Mouse (Mus musculus): ENCODE data around the gene 1810037I17Rik. TPM values are rescaled to one million over a fixed set of nuclear protein-coding genes. Genes with fewer than 3 reads are reported as not detected.

1810037I17Rik gene
- 385 and 409 TPM in 2 replicates for polyA plus RNA-seq (2015; fragmentation: Nextera tagmentation; extraction: Ambion mirVana)

DNA sequence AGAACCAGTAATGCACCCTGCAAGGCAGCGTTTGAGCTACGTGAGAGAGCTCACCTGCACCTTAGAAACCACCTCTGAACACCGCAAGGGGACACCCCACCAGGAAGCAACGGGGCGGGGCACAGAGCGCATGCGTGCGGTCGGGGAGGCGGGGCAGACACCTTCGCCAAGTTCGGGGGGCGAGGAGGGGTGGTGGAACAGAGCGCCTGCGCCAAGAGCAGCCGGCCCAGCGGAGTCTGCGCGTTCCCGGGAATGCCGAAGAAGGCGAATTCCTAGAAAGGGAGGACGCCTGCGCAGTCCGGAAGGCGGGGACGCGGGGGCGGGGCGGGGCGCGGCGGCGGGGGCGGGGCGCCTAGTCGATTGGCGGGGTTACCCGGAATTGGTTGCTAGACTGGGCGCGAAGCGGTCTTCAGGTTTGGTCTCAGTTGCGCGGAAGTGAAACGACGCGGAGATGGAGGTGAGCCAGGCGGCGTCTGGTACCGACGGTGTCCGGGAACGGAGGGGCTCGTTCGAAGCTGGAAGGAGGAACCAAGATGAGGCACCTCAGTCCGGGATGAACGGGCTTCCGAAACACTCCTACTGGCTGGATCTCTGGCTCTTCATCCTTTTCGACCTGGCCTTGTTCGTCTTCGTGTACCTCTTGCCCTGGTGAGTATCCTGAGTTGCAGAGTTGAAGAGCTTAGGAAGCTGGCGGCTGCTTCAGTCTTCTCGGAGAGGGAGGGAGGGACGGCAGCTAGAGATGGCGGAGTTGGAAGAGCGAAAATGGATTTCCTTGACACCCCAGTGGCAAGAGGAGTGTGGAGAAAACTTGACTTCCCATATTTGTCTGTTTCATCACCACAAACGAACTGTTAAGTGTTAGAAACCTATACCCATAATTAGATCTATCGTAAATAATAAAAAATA lies at the start of gene 1810037I17Rik:
Gene 1810037I17Rik (plus strand): TSS at position 195 of the 906 bp plus-strand sequence.
- peak within 1 kb of the TSS; percentile 68 for H3K9ac ChIP-seq (ENCODE audit: low read length)
- WGBS = 1% methylated on average over 68 of the region's 68 CpGs
- no peaks in the 10 kb centered on the region for H3K4me1 ChIP-seq (replicated peaks; ENCODE audit: control insufficient read depth, insufficient read depth)
- peaks cover 4% of the 10 kb centered on the region; the same call in 1 of the 2 replicates for H3K36me3 ChIP-seq (ENCODE audit: control insufficient read depth, insufficient read depth, low read length)
- no peaks in the 10 kb centered on the region for H3K27me3 ChIP-seq (ENCODE audit: control insufficient read depth, insufficient read depth, low read length)
- ATAC-seq (ENCODE audit: low FRiP score, low TSS enrichment) (peak; percentile 97), DNase-seq (ENCODE audit: low spot score) (peak; percentile 100)
- no peak for TF ChIP-seq EP300 (optimal IDR thresholded peaks at IDR 0.05)
- peak; percentile 68 for TF ChIP-seq CTCF (IDR thresholded peaks at IDR 0.05; ENCODE audit: low read depth)
- H3K9me3 ChIP-seq (ENCODE audit: control insufficient read depth, low read length) = no peaks in the 10 kb centered on the region
- peak within 1 kb of the TSS; percentile 60 for H3K4me3 ChIP-seq (ENCODE audit: low read depth, low read length)
- H3K4me2 ChIP-seq (replicated peaks; ENCODE audit: low read depth) = peak within 1 kb of the TSS; percentile 62
- peak within 1 kb of the TSS; percentile 92 for H3K27ac ChIP-seq (replicated peaks)

DNA sequence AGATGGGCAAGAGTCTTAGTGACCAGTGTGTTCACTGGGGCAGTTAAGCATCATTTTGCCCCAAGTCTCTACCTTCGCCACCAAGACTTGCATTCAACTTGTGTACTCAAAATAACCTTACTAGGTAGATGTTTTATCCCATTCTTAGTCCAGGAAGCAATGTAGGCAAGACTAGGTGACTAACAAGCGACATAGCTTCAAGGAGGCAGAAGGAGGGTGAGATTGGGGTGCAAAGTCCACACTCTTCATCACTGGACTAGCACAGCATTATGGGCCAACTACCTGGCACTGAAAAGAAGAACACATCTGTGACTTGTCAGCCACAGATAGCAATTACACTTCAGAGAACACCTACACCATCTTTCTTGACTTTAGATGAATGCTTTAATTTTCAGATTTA lies 47.1 kb upstream of the 1810037I17Rik start:
- DNase-seq (ENCODE audit: low spot score) (no peak), ATAC-seq (ENCODE audit: low FRiP score, low TSS enrichment) (peak; percentile 79)
- Histone ChIP-seq H3K27ac (replicated peaks) (no peak overlapping the region), H3K4me2 (replicated peaks; ENCODE audit: low read depth) (no peak overlapping the region), H3K36me3 (ENCODE audit: control insufficient read depth, insufficient read depth, low read length) (no peaks in the 10 kb centered on the region), H3K9me3 (ENCODE audit: control insufficient read depth, low read length) (no peaks in the 10 kb centered on the region), H3K4me3 (ENCODE audit: low read depth, low read length) (no peak overlapping the region), H3K9ac (ENCODE audit: low read length) (no peak overlapping the region), H3K4me1 (replicated peaks; ENCODE audit: control insufficient read depth, insufficient read depth) (no peaks in the 10 kb centered on the region), H3K27me3 (ENCODE audit: control insufficient read depth, insufficient read depth, low read length) (no peaks in the 10 kb centered on the region)
- 86% methylated on average over 2 of the region's 2 CpGs for WGBS
- TF ChIP-seq EP300 (optimal IDR thresholded peaks at IDR 0.05) (no peak), CTCF (IDR thresholded peaks at IDR 0.05; ENCODE audit: low read depth) (no peak)

DNA sequence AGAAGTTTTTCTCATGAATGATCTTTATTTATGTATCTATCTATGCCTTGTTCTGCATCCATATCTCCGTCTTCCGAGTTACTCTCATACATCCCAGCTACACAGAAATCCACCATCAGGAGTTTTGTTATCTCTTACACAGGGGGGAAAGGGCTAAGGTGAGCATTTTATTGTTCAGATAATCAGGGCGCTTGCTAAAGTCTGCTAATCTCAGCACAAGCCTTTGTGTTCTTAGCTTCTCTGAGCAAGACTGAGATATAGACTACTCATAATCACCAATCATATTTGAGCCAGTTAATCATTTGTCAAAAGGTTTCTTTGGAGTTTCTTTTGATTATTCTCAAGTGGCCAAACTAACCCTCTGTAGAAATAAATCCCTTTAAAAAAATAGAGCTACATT lies 46.5 kb upstream of the 1810037I17Rik start:
- Histone ChIP-seq H3K4me1 (replicated peaks; ENCODE audit: control insufficient read depth, insufficient read depth) (no peaks in the 10 kb centered on the region), H3K27me3 (ENCODE audit: control insufficient read depth, insufficient read depth, low read length) (no peaks in the 10 kb centered on the region), H3K27ac (replicated peaks) (no peak overlapping the region), H3K9ac (ENCODE audit: low read length) (no peak overlapping the region), H3K4me3 (ENCODE audit: low read depth, low read length) (no peak overlapping the region), H3K4me2 (replicated peaks; ENCODE audit: low read depth) (no peak overlapping the region), H3K36me3 (ENCODE audit: control insufficient read depth, insufficient read depth, low read length) (no peaks in the 10 kb centered on the region), H3K9me3 (ENCODE audit: control insufficient read depth, low read length) (no peaks in the 10 kb centered on the region)
- no peak for DNase-seq (ENCODE audit: low spot score)
- 73% methylated on average over 3 of the region's 3 CpGs for WGBS
- no peak for ATAC-seq (ENCODE audit: low FRiP score, low TSS enrichment)
- TF ChIP-seq EP300 (optimal IDR thresholded peaks at IDR 0.05) = no peak
- no peak for TF ChIP-seq CTCF (IDR thresholded peaks at IDR 0.05; ENCODE audit: low read depth)

DNA sequence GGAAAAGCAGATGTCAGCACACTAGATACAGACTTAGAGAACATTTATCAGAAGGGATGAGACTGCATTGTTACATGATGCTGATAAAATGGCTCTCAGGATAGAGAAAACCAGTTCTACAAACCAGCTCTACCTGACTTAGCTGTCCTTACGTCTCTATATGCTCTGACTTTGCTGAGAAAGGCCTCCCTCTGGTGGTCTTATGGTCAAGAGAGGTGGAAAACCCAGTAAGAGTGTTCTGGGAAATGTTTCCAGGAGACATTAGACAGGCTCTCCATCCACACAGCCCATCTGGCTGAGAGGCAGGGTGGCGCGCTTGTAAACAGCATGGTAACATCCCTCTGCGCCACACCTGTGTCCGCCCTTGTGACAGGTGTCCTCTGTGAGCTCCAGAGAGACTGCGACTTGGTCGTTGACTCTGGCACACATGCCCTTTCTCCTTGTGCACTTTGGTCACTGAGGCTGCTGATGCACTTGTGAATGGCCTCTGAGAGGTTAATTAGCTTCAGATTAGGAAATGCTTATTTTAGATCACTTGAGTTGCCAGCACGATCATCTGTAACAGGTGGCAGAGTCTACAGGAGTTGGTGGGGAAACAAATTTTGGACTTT lies 45.2 kb upstream of the 1810037I17Rik start:
- Histone ChIP-seq H3K27ac (replicated peaks) (no peak overlapping the region), H3K9ac (ENCODE audit: low read length) (no peak overlapping the region), H3K4me2 (replicated peaks; ENCODE audit: low read depth) (no peak overlapping the region), H3K36me3 (ENCODE audit: control insufficient read depth, insufficient read depth, low read length) (no peaks in the 10 kb centered on the region), H3K4me1 (replicated peaks; ENCODE audit: control insufficient read depth, insufficient read depth) (no peaks in the 10 kb centered on the region), H3K9me3 (ENCODE audit: control insufficient read depth, low read length) (no peaks in the 10 kb centered on the region), H3K4me3 (ENCODE audit: low read depth, low read length) (no peak overlapping the region), H3K27me3 (ENCODE audit: control insufficient read depth, insufficient read depth, low read length) (no peaks in the 10 kb centered on the region)
- ATAC-seq (ENCODE audit: low FRiP score, low TSS enrichment) = peak; percentile 55
- no peak for DNase-seq (ENCODE audit: low spot score)
- WGBS = 74% methylated on average over 8 of the region's 8 CpGs
- peak; percentile 55 for TF ChIP-seq CTCF (IDR thresholded peaks at IDR 0.05; ENCODE audit: low read depth)
- TF ChIP-seq EP300 (optimal IDR thresholded peaks at IDR 0.05) = no peak

DNA sequence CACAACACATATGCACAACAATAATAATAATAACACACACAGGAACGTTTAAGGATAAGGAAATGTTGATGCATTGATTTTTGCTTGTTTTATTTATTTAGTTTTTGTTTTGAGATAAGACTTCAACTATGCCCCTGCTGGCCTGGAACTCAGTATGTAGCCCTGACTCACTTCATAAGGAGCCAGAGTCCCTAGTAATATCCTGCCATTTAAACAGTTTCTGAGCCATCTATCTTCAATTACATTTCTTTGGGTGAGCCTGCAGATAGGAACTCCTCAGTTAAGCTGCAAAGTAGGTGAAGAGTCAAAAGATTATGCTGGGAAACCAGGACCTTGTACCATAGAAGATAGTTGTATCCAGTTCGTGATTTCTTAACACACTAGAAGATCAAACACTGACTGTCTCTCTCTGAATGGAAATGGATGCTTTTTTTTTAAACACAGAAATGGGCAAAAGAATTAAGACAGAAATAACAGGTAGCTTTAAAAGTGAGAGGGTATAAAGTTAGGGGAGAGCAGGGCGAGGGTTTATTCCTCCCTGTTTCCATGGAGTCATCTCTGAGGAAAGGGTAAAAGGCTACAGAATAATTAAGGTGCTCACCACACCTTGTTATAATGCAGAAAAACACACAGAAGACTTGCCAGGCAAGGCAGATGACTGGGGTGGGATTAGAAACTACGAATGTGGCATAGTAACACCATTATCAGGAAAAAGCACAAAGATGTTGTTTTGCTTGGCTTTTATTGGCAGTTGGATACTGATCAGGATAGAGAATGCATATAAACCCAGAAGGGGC lies 36.3 kb upstream of the 1810037I17Rik start:
- Histone ChIP-seq H3K9ac (ENCODE audit: low read length) (no peak overlapping the region), H3K36me3 (ENCODE audit: control insufficient read depth, insufficient read depth, low read length) (no peaks in the 10 kb centered on the region), H3K9me3 (ENCODE audit: control insufficient read depth, low read length) (no peaks in the 10 kb centered on the region), H3K27me3 (ENCODE audit: control insufficient read depth, insufficient read depth, low read length) (no peaks in the 10 kb centered on the region), H3K27ac (replicated peaks) (peak overlapping the region; percentile 89), H3K4me3 (ENCODE audit: low read depth, low read length) (no peak overlapping the region), H3K4me1 (replicated peaks; ENCODE audit: control insufficient read depth, insufficient read depth) (no peaks in the 10 kb centered on the region), H3K4me2 (replicated peaks; ENCODE audit: low read depth) (no peak overlapping the region)
- ATAC-seq (ENCODE audit: low FRiP score, low TSS enrichment) = peak; percentile 82
- no peak for DNase-seq (ENCODE audit: low spot score)
- WGBS = 49% methylated on average over 4 of the region's 4 CpGs
- TF ChIP-seq CTCF (IDR thresholded peaks at IDR 0.05; ENCODE audit: low read depth) (no peak), EP300 (optimal IDR thresholded peaks at IDR 0.05) (no peak)
